Mouse (Mus musculus) right cerebral cortex, postnatal 4 days (tissue): ENCODE measurements around the gene Gm49395.

Source experiments
- DNase-seq: peaks from one replicate; pipeline ENCODE4 v3.0.0-alpha.2; 2022

Gene Gm49395

DNA sequence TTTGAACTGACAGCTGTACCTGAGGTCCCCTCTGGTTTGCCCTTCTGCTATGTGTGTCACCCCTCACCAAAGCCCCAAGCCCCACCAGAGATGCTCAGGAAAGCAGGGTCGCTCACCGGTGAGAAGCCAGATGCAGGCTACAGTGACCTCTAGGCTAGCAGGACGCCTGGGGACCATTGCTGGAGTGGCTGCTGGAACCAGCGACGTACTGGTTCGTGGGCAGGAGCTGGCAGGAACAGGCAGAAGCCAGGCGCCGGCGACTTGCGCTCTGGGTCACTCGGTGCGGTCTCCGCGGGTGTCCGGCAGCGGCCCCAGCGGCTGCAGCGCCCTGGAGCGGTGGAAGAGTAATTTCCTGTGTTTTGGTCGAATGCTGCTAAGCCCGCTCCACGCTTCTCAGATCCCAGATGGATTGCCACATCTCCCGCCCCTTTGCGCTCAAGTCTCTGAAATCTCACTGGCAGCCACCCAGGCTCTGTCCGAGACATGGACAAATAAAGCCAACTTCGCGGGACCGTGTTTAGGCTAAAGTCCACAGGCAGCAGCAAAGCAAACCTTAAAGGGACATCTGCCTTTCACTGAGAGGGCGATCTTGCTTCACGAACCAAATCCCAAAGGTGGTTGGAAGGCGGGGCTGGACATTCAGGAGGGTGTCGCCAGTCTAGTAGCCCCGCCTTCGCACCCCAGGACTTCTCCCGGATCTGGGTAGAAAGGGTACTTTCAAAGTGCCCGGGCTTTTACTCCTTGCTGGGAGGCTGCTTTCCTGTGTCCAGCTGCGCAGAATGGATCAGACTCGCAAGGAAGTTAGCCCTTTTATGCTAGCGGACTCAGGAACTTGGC lies at the start of gene Gm49395, which contains the start of gene Itga1:
Gm49395 (minus strand) TSS at position 567 of the 837 bp plus-strand sequence.
Itga1 (minus strand) TSS at position 610 of the 837 bp plus-strand sequence.
- peak; percentile 46 for DNase-seq

DNA sequence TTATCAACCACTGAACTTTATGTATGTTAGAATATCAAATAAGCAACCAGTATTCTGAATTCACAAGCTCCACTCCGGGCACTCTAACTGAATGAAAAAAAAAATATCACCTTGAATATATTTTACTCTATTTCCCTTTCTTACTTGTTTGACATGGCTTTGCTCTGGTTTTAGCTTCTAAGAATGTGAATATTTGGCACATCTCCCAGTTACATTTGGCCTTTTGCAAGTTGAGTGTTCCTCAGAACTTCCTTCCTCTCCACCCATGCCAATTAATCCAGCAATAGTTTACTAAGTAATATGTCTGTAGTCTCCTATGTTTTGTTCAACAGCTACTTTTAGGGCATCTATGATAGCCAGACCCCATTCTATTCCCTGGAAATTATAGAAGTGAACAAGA lies 48.9 kb upstream of the Gm49395 start:
- no peak for DNase-seq

DNA sequence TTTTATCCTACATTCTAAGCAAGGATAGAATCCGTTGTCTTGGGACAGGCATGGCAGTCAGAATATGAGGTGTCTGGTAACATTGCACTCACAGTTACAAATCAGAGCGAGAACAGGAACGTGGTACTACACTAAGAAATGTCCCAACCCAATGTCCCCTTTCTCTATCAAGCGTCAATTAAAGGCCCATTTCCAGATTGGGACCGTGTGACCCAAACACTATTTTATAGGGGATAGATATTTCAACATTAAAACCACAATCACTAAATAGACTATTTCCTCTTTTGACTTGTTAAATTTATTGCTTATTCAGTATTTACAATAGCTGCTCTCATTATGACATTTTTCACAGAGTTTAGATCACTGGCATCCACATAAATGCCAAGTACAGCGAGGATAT lies 48.1 kb upstream of the Gm49395 start:
- DNase-seq: no peak

DNA sequence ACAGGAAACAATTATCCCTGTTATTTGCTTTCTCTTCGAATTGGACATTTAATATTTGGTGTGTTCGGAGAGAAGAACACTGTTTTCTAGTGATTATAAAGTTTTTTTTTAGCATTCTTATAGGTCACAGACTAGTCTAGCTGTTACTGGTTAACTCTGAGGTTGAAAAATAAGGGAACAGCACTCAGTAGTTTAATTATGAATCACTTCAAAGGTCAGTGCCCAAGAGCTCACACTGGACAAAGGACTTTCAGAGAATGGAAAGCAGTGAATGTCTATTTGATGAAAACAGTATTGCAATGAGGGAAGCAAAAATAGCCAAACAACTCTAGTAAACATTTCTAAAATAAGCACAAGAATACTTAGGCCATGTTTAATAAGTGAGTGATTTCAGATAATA lies 41.9 kb upstream of the Gm49395 start:
- no peak for DNase-seq

DNA sequence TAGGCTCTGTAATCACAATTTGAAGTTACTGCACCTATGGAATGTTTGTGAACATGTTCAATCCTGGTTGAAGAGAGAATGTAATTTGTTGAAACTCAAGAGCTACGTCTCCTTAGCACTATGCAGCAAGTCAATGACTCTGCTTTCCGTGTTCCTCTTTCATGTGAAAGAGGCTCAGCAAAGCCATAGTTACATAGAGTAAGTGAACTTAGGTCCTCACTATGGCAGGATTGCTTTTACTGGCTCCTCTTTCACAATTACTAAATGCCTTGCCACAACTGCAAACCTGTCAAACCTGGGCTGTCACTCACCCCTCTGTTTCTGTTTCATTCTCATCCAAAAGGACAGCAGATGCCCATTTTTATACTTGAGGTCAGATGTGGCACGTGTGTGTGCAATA lies 40.3 kb upstream of the Gm49395 start:
- DNase-seq: no peak

DNA sequence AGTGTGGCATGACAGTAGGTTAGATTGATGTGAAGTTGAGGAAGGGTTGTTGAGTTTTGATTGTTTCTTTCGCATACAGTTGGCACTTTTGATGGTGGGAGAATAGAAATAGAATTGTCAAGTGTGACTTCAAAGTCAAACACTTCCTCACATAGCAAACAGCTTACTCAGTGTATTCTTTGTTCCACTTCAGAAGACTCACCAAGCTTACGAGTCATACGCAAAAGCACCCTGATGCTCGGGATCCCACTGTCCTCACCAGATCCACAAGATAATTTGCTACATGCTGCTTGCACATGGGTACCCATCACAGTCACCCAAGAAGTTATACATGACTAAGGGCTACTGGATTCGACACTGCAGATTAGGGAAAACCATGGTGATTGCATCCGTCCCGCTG lies 36.8 kb upstream of the Gm49395 start:
- DNase-seq: no peak

DNA sequence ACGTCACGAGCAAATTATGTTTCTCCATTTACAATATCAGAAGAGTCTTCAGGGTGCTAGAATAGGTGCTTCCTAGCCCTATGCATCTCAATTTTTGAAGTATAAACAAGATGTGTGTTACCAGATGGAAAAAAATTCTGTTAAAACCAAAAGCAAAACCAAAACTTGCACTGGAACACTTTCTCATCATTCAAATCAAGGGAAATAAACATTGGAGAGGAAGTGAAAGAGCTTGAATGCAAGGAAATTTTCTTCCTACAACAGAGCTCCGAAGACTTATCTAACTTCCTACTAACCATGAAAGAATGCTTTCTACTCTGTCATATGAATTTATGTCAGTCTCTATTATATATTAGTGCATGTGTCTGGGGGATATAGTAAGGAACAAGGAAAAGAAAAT lies 35.0 kb upstream of the Gm49395 start:
- no peak for DNase-seq

DNA sequence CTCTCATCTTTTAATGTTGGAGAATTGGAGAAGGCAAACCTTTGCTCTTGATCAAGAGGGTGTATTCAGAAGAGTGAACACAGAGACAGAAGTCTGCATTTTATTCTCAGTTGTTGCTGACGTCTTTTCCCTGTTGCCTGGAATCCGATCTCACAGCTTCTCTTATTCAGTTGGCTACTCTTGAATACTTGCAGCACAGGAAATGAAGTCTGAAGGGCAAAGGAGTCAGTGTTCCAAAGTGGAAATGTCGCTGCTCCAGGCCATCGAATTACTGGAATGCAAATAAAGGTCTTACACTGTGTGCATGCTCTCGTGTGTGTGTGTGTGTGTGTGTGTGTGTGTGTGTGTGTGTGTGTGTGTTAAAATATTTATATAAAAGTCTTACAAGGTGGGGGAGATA lies 30.7 kb upstream of the Gm49395 start:
- DNase-seq: no peak

DNA sequence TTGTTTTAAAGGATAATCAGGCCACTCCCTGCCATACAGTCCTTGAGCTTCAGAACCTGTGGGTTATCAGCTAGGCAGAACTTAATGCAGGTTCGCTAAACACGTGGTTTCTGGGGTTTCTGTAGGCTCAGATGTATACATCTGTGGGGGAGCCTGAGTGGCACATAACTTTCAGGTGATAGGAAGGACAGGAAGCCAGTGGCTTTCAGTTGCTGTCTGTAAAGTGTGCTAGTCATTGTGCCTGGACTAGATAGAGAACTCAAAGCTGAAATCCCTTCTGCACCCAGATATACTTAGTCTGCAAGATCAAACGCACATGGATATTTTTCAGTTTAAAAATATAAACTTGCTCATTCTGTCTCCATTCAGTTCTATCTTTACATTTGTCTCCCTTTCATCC lies 29.7 kb upstream of the Gm49395 start:
- no peak for DNase-seq

DNA sequence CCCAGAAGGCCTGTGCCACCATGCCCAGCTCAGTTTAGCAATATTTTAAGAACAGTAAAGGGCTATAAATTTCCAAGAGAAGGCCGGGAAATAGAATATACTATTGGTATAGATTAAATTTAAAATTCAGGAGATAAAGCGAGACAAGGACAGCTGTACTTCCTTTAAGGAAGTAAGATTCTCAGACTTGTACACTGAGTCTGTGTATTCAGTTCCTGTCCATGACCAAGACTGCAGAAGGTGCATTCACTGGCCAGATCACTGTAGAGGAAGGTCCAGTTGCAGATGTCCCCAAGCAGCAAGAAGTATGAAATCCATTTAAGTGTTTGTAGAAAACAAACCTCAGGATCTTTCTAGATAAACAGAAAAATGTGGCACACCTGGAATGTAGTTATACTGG lies 28.3 kb upstream of the Gm49395 start:
- no peak for DNase-seq

DNA sequence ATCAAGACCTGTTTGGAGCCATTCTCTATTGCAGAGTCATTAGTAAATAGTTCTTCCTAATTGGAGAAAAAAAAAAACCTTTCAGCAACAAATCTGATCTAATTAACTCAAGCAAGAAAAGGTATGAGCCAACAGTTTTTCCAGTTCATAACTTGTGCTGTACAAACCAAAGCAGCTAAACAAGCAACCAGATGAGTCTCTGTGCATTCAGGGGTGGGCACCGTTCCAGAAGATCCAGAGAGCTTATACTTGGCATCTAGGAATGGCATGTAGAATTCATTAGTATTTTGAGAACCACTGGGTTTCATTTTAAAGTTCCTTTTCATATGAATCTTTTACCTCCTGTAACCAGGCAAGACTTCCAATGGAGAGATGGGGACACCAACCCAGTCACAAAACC lies 26.1 kb upstream of the Gm49395 start:
- no peak for DNase-seq

DNA sequence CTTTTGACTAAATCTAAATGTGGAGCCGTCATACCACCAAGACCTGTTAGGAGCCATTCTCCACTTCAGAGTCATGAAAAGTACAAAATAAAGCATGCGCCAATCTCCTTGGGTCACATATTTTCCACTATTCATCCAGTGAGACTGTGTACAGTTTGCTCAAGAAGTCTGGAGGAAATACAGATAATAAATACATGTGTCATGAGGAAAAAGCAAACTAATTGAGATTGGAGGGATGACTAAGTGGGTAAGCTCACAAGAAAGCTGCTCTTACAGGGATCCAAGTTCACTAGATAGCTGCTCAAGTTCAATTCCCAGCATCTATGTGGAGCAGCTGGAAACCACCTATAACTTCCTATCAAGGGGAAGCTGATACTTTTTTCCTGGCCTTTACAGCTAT lies 24.8 kb upstream of the Gm49395 start:
- DNase-seq: no peak

DNA sequence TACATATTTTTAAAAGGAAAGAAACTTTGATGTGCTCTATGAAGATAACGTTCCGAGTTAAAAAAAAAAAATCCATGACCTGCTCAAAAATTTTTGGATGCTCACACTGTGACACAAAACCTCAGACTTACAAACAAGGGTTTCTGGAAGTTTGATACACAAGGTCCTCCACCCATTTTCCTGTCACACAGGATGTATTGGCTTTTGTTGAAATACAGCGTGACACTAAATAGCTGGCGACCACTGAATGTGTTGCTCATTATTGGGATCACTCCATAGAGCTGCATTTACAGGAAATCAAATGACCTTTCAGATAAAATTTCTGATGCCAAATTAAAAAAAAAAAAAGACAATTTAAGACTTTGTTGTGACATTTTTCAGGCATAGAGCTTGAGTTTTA lies 23.4 kb upstream of the Gm49395 start:
- DNase-seq: no peak

DNA sequence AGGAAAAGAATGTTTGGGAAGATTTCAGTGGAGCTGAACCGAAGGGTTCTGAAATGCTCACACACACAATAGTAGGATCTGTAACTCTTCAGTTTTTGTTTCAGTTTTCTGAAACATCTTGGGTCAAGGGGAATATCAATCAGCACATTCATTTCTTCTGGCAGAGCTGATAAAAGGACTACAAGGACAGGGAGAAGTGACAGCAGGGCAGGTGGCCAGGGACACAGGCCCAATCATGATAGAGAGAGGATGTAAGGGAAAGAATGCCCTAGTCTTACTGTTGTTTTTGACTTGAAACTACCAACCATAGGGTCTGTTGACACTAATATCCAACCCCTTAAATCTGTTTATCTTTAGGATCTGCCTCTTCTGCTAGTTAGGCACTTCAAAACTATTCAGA lies 22.8 kb upstream of the Gm49395 start:
- DNase-seq: no peak

DNA sequence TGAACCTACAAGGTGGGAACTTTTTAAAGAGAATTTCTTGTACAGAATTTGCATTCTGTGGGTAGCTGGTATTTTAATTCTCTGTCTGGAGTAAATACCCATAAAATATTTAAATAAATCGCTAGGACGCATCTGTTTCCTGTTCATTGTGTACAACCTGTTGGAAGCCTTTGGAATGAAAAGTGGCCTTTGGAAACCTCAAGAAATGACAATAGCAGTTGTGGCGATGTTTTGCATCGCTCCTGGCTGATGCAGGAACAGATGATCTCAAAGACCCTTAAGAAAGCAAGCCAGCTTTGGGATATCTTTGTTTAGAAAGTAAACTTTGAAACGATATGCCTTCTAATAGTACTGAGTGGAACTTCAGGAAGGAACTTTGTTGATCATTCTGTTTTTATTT lies 17.0 kb upstream of the Gm49395 start:
- DNase-seq: no peak

DNA sequence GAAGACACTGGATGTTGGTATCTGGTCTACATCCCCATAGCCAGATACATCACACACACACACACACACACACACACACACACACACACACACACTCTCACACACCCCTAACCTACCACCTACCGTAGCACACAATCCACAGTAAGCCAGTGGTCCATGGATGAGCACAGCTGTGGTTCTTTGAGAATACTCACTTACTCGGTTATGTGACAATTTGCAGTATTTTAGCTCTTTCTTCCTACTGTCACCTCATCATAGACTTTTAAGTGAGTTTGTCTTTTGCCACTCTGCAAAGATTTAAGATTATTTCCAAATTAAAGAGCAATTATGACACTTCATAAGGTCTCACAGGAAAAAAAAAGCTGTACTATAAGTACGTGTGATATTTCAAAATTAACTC lies 16.5 kb upstream of the Gm49395 start:
- DNase-seq: no peak

DNA sequence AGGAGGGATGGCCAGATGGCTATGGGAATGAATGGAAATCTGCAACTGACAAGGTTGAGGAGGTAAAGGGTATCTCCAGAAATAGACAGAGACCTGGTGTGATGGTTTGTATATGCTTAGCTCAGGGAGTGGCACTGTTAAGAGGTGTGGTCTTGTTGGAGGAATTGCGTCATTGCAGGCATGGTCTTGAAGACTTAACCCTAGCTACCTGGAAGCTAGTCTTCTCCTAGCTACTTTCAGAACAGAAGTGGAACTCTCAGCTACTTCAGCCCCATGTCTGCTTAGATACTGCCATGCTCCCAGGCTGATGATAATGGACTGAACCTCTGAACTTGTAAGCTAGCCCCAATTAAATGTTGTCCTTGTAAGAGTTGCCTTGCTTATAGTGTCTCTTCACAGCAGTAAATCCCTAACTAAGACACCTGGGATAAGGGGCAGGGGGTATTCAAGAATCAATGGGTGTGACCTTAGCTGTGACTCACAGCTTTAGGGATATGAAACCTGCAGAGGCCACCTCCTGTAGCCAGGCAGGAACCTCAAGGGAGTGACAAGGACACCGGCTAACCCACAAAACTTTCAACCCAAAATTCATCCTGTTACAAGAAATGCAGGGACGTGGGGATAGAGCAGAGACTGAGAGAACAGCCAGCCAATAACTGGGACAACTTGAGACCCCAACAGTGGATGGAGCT lies 15.4 kb upstream of the Gm49395 start:
- no peak for DNase-seq

DNA sequence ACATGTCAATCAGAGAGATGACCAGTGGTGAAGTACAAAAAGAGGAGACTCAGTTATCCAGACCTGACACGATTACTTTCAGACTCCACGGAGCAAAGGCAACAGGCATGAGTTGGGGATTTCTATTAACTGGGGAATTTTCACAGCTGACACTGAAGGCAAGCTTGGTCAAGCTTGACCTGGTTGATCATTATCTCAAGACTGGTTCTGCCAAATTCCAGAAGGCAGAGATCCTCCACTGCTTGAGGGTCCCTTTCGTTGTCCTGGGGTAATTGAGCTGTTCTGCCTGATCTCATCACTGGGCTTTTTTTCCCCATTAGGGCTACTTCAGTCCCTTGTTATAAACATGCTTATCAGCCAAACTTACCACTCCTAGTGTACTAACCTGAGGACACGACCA lies 7.9 kb upstream of the Gm49395 start:
- DNase-seq: no peak

DNA sequence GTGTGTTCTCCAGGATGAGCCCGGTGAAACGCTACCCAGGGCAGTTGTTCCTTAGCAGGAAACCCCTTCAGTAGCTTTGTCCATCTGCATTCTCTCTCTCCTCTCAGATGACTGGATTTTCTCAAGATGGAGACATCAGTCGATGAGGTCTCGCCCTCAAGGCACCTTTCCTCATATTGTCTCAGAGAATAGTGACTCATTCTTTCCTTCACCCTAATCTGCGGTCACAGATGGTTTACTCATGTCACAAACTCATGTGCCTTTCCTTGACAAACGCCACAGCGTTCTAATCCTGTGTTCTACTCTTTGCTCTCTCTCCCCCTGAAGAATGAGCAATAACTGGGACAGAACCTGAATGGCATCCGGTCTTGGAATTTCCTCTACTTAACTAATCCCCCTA lies 5.7 kb upstream of the Gm49395 start:
- DNase-seq: no peak

DNA sequence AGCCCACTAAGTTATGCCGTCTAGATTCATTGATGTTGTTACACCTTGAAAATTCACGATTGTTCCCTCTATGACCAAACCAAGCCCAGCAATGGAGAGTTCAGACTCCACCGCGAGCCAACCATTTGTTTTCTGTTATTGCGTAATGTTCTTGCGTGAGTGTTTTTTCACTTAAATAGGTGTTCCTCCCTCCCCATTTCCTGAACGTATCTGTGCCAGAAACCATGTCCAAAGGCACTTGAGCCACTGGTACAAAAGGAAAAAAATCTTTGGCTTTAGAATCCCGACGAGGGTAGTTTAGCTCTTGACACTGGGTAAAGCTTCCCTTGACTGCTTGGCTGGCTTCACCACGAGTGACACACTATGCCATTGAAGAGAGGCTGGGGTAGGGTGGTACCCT lies 4.5 kb upstream of the Gm49395 start:
- no peak for DNase-seq

DNA sequence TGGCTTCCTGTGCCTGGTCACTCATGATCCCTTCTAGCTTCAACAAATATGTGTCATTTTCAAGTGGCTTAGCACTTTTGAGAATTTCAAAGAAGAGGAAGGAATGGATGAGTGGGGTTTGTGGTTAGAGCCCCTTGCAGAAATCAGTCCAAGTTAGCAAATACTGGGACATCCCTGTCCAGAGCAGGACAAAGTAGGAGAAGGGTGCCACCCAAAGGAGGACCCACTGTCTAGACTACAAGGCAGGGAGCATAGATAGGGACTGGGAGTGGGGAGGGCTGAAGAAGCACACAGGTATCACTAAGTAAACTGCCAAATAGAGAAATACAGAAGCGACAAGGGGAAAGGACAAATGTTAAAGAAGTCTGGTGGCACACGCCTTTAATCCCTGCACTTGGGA lies 1.0 kb upstream of the Gm49395 start:
- no peak for DNase-seq

DNA sequence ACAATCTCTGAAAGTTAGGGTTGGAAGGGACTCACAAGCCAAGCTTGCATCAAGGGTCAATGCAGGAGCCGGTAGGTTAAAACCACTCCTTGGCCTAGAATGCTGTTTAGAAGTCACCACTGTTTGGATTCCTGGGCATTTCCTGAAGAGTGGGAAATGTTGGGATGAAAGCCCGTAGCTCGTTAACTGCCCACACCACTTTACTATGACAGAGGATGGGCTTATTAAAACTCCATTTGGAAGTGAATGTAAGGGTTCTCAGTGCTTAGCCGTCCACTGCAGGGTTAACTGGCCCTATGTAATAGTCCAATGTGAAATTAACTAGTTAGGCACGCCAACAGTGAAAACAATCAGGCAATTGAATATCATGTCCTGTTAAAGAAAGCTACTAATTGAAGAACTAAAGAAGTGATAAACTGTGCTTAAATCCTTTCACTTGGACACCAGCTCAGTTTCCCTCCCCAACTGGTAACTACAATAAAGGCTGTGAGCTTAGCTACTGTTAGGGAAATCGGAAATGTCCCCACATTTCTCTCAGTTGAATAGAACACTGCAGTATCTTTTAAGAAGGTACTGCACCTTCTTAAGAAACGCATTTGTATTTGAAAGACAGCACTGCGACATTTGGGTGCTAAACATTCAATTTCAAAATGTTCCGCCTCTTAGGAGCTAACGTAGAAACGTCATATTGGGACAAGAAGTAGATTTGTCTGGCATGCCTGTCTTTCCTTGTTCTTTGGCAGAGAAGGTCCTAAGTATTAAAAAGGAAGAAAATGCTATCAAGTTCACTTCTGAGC lies 1.1 kb downstream of the Gm49395 start:
- no peak for DNase-seq

DNA sequence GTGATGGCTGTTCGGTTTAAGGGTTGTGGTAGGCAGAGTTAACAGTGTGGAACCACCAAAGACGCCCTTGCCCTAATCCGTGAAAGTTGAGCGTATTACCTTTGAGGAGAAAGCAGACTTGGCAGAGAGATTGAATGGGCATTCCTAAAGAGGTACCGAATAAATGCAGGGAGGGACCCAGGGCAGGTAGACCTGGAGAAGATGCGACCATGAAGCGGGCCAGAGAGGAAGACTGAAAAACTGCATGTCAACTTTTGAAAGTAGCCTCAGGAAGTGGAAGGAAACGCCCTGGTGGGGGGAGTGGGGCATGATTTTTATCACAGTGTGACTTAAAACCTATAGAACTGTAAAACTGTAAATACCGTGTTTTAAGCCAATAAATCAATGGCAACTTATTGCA lies 2.3 kb downstream of the Gm49395 start:
- DNase-seq: no peak

DNA sequence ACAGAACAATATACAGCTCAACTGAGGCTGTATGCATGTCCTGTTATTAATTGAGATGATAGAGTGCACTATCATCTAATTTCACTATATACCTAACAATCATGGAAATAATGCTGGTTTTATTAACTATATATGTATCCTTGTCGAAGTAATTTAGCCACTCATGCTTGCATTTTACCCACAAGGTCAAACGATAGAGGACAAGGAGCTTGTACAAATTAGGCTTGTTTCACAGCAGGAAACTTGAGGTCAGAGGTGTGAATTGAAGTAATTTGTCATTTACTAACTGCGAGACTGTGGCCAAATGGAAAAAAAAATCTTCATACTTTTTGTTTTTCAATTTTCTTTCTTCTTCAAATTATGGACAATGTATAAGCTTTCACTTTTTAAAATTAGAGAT lies 3.5 kb downstream of the Gm49395 start:
- no peak for DNase-seq
